Mouse (Mus musculus) erythroblast, embryonic 14.5 days (primary cell): ENCODE measurements around the gene Dennd1b.

Experiments
- GATA1 ChIP-seq: IDR thresholded peaks from 2 replicates; pipeline ENCODE4 v1.6.1; 2012; ENCODE audit warnings: low read length, inconsistent platforms, mixed read lengths
- TAL1 ChIP-seq: IDR thresholded peaks from 3 replicates; pipeline ENCODE4 v1.6.1; 2012; ENCODE audit warnings: low read length, inconsistent platforms, mixed read lengths

GRCm38 (mm10) chr1:138954978-138955377 is 8.3 kb upstream of the Dennd1b start:
- TF ChIP-seq GATA1: no peak
- TF ChIP-seq TAL1: no peak
